Mouse (Mus musculus): ENCODE data around the gene Foxn1. TPM values are rescaled to one million over a fixed set of nuclear protein-coding genes. Genes with fewer than 3 reads are reported as not detected.

Foxn1 gene
- total RNA-seq, 2 experiments from 2014 or later: not detected

- Histone ChIP-seq H3K4me3 (no peak overlapping the region), H3K27ac (no peak overlapping the region)
- intact Hi-C loops (cut with DNase I): no loop called here
- no peak for TF ChIP-seq CTCF (IDR thresholded peaks at IDR 0.05)
- no peak for DNase-seq
Measured at GRCm38 (mm10) chr11:78385776-78386175, 582 bp downstream of the Foxn1 start.

- no peak overlapping the region for H3K4me3 ChIP-seq
- intact Hi-C loops (cut with DNase I): no loop called here
- DNase-seq: no peak
- H3K27ac ChIP-seq: no peak overlapping the region
- TF ChIP-seq CTCF (IDR thresholded peaks at IDR 0.05): no peak
Measured at GRCm38 (mm10) chr11:78382701-78383100, 3.7 kb downstream of the Foxn1 start.

GRCm38 (mm10) chr11:78382286-78382685 lies 4.1 kb downstream of the Foxn1 start:
- intact Hi-C loops (cut with DNase I): no loop called here
- TF ChIP-seq CTCF (IDR thresholded peaks at IDR 0.05): no peak
- H3K27ac ChIP-seq: no peak overlapping the region
- DNase-seq: no peak
- no peak overlapping the region for H3K4me3 ChIP-seq

GRCm38 (mm10) chr11:78380996-78381395 lies 5.4 kb downstream of the Foxn1 start:
- no peak for TF ChIP-seq CTCF (IDR thresholded peaks at IDR 0.05)
- intact Hi-C loops (cut with DNase I): no loop called here
- Histone ChIP-seq H3K4me3 (no peak overlapping the region), H3K27ac (no peak overlapping the region)
- DNase-seq: no peak

- no peak overlapping the region for H3K4me3 ChIP-seq
- TF ChIP-seq CTCF (IDR thresholded peaks at IDR 0.05): no peak
- intact Hi-C loops (cut with DNase I): no loop called here
- H3K27ac ChIP-seq: no peak overlapping the region
- no peak for DNase-seq
Measured at GRCm38 (mm10) chr11:78380351-78380750, 6.0 kb downstream of the Foxn1 start.

GRCm38 (mm10) chr11:78377549-78378159 lies 8.7 kb downstream of the Foxn1 start:
- no peak for TF ChIP-seq CTCF (IDR thresholded peaks at IDR 0.05)
- no peak overlapping the region for H3K27ac ChIP-seq
- intact Hi-C loops (cut with DNase I): no loop called here
- DNase-seq: no peak
- H3K4me3 ChIP-seq: no peak overlapping the region

GRCm38 (mm10) chr11:78374147-78374546 lies 12.2 kb downstream of the Foxn1 start:
- Histone ChIP-seq H3K27ac (no peak overlapping the region), H3K4me3 (no peak overlapping the region)
- no peak for TF ChIP-seq CTCF (IDR thresholded peaks at IDR 0.05)
- peak; percentile 52 for DNase-seq
- intact Hi-C loops (cut with DNase I): no loop called here

GRCm38 (mm10) chr11:78372610-78373009 lies 13.7 kb downstream of the Foxn1 start:
- no peak for TF ChIP-seq CTCF (IDR thresholded peaks at IDR 0.05)
- Histone ChIP-seq H3K27ac (no peak overlapping the region), H3K4me3 (no peak overlapping the region)
- intact Hi-C loops (cut with DNase I): no loop called here
- DNase-seq: peak; percentile 57

GRCm38 (mm10) chr11:78372166-78372565 lies 14.2 kb downstream of the Foxn1 start:
- intact Hi-C loops (cut with DNase I): no loop called here
- no peak overlapping the region for H3K27ac ChIP-seq

GRCm38 (mm10) chr11:78371711-78372110 lies 14.6 kb downstream of the Foxn1 start:
- no peak overlapping the region for H3K27ac ChIP-seq
- intact Hi-C loops (cut with DNase I): no loop called here
- no peak for DNase-seq
- TF ChIP-seq CTCF (IDR thresholded peaks at IDR 0.05): no peak
- no peak overlapping the region for H3K4me3 ChIP-seq

More at GRCm38 (mm10) chr11:78372166-78372565, 14.2 kb downstream of the Foxn1 start:
- no peak for TF ChIP-seq CTCF (IDR thresholded peaks at IDR 0.05)
- no peak overlapping the region for H3K4me3 ChIP-seq
- no peak for DNase-seq

- no peak for DNase-seq
- no peak overlapping the region for H3K27ac ChIP-seq
- no peak for TF ChIP-seq CTCF (IDR thresholded peaks at IDR 0.05)
- no peak overlapping the region for H3K4me3 ChIP-seq
- intact Hi-C loops (cut with DNase I): no loop called here
Measured at GRCm38 (mm10) chr11:78370389-78370788, 16.0 kb downstream of the Foxn1 start.

- intact Hi-C loops (cut with DNase I): no loop called here
- TF ChIP-seq CTCF (IDR thresholded peaks at IDR 0.05): no peak
- H3K27ac ChIP-seq: no peak overlapping the region
- no peak overlapping the region for H3K4me3 ChIP-seq
- no peak for DNase-seq
Measured at GRCm38 (mm10) chr11:78367456-78368225, 18.7 kb downstream of the Foxn1 start.

- peak; percentile 42 for DNase-seq
- H3K27ac ChIP-seq: no peak overlapping the region
- no peak for TF ChIP-seq CTCF (IDR thresholded peaks at IDR 0.05)
- H3K4me3 ChIP-seq: no peak overlapping the region
- intact Hi-C loops (cut with DNase I): no loop called here
Measured at GRCm38 (mm10) chr11:78364103-78364502, 22.3 kb downstream of the Foxn1 start.
